Mouse (Mus musculus) midbrain, postnatal 0 days (tissue): Measurements from ENCODE around the gene Cdh16. TPM values are rescaled to one million over a fixed set of nuclear protein-coding genes. Genes with fewer than 3 reads are reported as not detected.
"Not testable (repeated sequence)": the region's sequence is repeated elsewhere in the genome, so short reads cannot be mapped to it uniquely, and the experiment has no call there.

Source experiments
- ATAC-seq: fragments of 200-750 bp; cut with Nextera tagmentation; 2 replicates; pipeline ENCODE4 v1.8.0; 2017; ENCODE audit warnings: moderate number of reproducible peaks, mild to moderate bottlenecking, moderate TSS enrichment, moderate library complexity; ENCODE audit not compliant: low FRiP score
- DNase-seq: peaks from one replicate; pipeline ENCODE4 v3.0.0-alpha.2; 2015; ENCODE audit warnings: low spot score
- H3K27ac ChIP-seq: fragments of 300-500 bp; sonication (generic); 2 replicates; pipeline ENCODE4 v1.5.1; 2014; ENCODE audit warnings: low read depth, mild to moderate bottlenecking, low read length, mixed read lengths
- H3K27me3 ChIP-seq: fragments of 300-500 bp; sonication (generic); 2 replicates; pipeline ENCODE4 v1.6.1; 2014; ENCODE audit warnings: low read length, control low read depth, mixed read lengths; ENCODE audit not compliant: insufficient read depth
- H3K36me3 ChIP-seq: fragments of 300-500 bp; sonication (generic); 2 replicates; pipeline ENCODE4 v1.6.1; 2014; ENCODE audit warnings: low read length, control low read depth, mixed read lengths; ENCODE audit not compliant: insufficient read depth
- H3K4me1 ChIP-seq: fragments of 300-500 bp; sonication (generic); 2 replicates; pipeline ENCODE4 v1.6.1; 2014; ENCODE audit warnings: mild to moderate bottlenecking, control low read depth, antibody characterized with exemption, low read length, mixed read lengths; ENCODE audit not compliant: insufficient read depth
- H3K4me2 ChIP-seq: fragments of 300-500 bp; sonication (generic); 2 replicates; pipeline ENCODE4 v1.6.1; 2014; ENCODE audit warnings: low read depth, mild to moderate bottlenecking, low read length, mixed read lengths; ENCODE audit not compliant: poor library complexity, severe bottlenecking
- H3K4me3 ChIP-seq: fragments of 300-500 bp; sonication (generic); 2 replicates; pipeline ENCODE4 v1.5.1; 2014; ENCODE audit warnings: low read depth, mild to moderate bottlenecking, low read length, moderate library complexity
- H3K9ac ChIP-seq: fragments of 300-500 bp; sonication (generic); replicated peaks from 2 replicates; pipeline ENCODE4 v1.6.1; 2014; ENCODE audit warnings: mild to moderate bottlenecking, low read length, moderate library complexity, mixed read lengths; ENCODE audit not compliant: poor library complexity, severe bottlenecking
- H3K9me3 ChIP-seq: fragments of 300-500 bp; sonication (generic); 2 replicates; pipeline ENCODE4 v1.6.1; 2016; ENCODE audit warnings: low read length, control low read depth
- CTCF ChIP-seq: IDR thresholded peaks from 2 replicates; pipeline ENCODE4 v1.5.1; 2016; ENCODE audit warnings: antibody characterized with exemption, mild to moderate bottlenecking
- WGBS: fragments of 180-500 bp; shearing (Covaris S2); extraction: QIAGEN DNeasy Blood & Tissue Kit; methylation state at CpG from one replicate; pipeline ENCODE4 v1.1.7; 2014; 5-methylcytosine and 5-hydroxymethylcytosine counted together
- polyA plus RNA-seq: library from polyadenylated mRNA; unstranded; fragments of >200 nt; fragmentation: Nextera tagmentation; extraction: Ambion mirVana; gene quantifications from 2 replicates; pipeline ENCODE4 v1.2.1, GENCODE M21; 2015
- total RNA-seq: library from RNA; depleted of rRNA; stranded (reverse); fragments of >200 nt; gene quantifications from 2 replicates; pipeline ENCODE4 v1.2.3, GENCODE M21; 2014; rRNA removed

Gene Cdh16
- total RNA-seq = not detected in 2 replicates
- not detected in 2 replicates for polyA plus RNA-seq

DNA sequence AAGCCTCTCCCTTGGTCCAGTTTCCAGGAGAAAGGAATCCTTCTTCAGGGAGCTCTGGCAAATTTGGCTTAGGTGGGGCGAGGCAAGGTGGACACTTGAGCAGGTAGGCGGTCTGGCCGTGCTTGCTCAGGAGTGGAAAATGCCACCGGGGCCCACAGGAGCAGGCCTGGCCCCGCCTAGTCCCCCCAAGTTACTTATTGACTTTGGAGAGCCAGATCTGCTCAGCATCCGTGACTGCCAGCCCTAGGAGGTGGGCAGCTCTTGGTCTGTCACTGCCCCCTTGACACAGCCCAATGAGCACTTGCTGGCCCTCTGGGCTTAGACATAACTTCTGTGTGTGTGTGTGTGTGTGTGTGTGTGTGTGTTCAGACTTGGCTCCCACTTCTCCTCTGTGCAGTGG is at the start of gene Cdh16:
TSS of gene Cdh16 (minus strand) at position 236 of the 400 bp plus-strand sequence.
- Histone ChIP-seq H3K9me3 (no peaks in the 10 kb centered on the region), H3K4me3 (no peak within 1 kb of the TSS), H3K4me1 (no peaks in the 10 kb centered on the region), H3K27ac (no peak within 1 kb of the TSS), H3K36me3 (no peaks in the 10 kb centered on the region), H3K9ac (no peak within 1 kb of the TSS), H3K27me3 (no peaks in the 10 kb centered on the region), H3K4me2 (no peak within 1 kb of the TSS)
- 78% methylated on average over 6 of the region's 6 CpGs for WGBS
- ATAC-seq = no peak
- no peak for DNase-seq
- no peak for TF ChIP-seq CTCF

DNA sequence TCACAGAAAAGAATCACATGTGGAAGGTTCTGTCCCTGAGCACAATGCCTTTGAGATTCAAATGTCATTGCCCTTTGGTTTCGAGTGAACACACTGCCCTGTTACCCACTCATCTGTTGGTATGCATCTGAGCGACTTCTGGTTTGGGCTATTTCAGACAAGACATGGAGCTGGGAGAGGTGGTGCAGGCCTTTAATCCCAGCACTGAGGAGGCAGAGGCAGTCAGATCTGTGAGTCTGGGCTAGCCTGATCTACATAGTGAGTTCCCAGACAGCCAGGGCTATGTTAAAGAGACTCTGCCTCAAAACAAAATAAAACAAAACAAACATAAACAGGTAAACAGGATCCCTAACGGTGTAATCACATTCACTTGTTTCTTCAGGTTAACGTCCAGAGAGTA is 31.4 kb upstream of the Cdh16 start:
- no peak for ATAC-seq

DNA sequence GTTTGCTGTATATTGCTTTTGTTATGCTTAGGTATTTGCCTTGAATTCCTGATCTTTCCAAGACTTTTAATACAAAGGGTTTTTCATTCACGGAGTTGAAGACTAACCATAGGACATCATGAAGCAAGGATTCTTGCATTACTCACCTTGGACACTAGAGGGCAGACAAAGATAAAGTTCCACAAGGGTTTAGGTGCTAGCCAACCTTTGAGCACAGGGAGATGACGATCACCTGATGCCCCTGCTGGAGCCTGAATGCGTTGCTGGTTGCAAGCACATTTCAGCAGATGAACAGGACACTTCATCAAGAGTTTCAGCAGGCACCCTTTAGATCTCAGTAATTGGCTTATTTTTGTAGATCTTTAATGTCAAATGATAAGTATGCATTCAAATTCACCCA is 30.8 kb upstream of the Cdh16 start:
- H3K27ac ChIP-seq = no peak overlapping the region
- no peak overlapping the region for H3K4me2 ChIP-seq
- WGBS = under 1% methylated on average over 3 of the region's 3 CpGs
- H3K4me3 ChIP-seq = no peak overlapping the region
- ATAC-seq = peak; percentile 93
- DNase-seq = peak; percentile 95
- H3K9ac ChIP-seq = no peak overlapping the region
- TF ChIP-seq CTCF = peak; percentile 99
- no peaks in the 10 kb centered on the region for H3K27me3 ChIP-seq
- no peaks in the 10 kb centered on the region for H3K36me3 ChIP-seq
- no peaks in the 10 kb centered on the region for H3K4me1 ChIP-seq
- H3K9me3 ChIP-seq = no peaks in the 10 kb centered on the region

More for the DNA sequence above, 31.4 kb upstream of the Cdh16 start:
- Histone ChIP-seq H3K9me3 (no peaks in the 10 kb centered on the region), H3K9ac (no peak overlapping the region), H3K4me3 (no peak overlapping the region), H3K36me3 (no peaks in the 10 kb centered on the region), H3K4me2 (no peak overlapping the region), H3K4me1 (no peaks in the 10 kb centered on the region), H3K27ac (no peak overlapping the region), H3K27me3 (no peaks in the 10 kb centered on the region)
- no peak for TF ChIP-seq CTCF
- 78% methylated on average over 4 of the region's 4 CpGs for WGBS
- DNase-seq = no peak

DNA sequence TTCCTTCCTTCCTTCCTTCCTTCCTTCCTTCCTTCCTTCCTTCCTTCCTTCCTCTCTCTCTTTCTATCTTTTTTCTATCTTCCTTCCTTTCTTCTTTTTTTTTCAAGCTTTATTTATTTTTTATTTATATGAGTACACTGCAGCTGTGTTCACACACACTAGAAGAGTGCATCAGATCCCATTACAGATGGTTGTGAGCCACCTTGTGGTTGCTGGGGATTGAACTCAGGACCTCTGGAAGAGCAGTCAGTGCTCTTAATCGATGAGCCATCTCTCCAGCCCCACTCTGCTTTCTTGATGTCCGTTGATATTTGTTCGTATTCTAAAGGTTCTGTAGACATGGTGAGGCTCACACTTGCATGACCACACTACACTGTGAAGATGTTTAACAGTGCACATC is 20.0 kb upstream of the Cdh16 start:
- H3K4me3 ChIP-seq, H3K9me3 ChIP-seq, H3K27me3 ChIP-seq, H3K4me2 ChIP-seq, ATAC-seq, H3K36me3 ChIP-seq, H3K9ac ChIP-seq, H3K27ac ChIP-seq, DNase-seq: not testable (repeated sequence)
- TF ChIP-seq CTCF = peak; percentile 46
- 67% methylated on average over 3 of the region's 3 CpGs for WGBS
- peaks cover 10% of the 10 kb centered on the region; the same call in 1 of the 2 replicates for H3K4me1 ChIP-seq

DNA sequence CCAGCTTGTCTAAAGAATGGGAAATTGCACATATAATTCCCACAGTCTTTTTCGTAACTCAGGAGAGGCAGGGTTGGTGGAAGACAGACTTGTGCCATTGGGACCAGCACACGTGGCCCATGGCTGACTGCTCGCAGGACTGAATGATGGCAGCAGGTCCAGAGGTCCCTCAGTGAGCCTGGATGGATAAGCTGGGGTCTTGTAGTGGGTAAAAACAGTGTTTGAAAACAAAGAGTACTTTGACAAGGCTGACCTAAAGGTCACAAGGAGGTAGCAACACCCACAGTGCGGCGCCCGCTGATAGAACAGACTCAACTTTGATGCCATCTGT is 18.1 kb upstream of the Cdh16 start:
- Histone ChIP-seq H3K27ac (peak overlapping the region; percentile 84), H3K4me1 (peaks cover 10% of the 10 kb centered on the region; the same call in 1 of the 2 replicates), H3K4me2 (peak overlapping the region; percentile 63), H3K9ac (peak overlapping the region; percentile 71), H3K27me3 (no peaks in the 10 kb centered on the region), H3K9me3 (no peaks in the 10 kb centered on the region), H3K4me3 (peak overlapping the region; percentile 67), H3K36me3 (no peaks in the 10 kb centered on the region)
- TF ChIP-seq CTCF = no peak
- no peak for DNase-seq
- peak; percentile 25 for ATAC-seq
- WGBS = 72% methylated on average over 6 of the region's 6 CpGs

DNA sequence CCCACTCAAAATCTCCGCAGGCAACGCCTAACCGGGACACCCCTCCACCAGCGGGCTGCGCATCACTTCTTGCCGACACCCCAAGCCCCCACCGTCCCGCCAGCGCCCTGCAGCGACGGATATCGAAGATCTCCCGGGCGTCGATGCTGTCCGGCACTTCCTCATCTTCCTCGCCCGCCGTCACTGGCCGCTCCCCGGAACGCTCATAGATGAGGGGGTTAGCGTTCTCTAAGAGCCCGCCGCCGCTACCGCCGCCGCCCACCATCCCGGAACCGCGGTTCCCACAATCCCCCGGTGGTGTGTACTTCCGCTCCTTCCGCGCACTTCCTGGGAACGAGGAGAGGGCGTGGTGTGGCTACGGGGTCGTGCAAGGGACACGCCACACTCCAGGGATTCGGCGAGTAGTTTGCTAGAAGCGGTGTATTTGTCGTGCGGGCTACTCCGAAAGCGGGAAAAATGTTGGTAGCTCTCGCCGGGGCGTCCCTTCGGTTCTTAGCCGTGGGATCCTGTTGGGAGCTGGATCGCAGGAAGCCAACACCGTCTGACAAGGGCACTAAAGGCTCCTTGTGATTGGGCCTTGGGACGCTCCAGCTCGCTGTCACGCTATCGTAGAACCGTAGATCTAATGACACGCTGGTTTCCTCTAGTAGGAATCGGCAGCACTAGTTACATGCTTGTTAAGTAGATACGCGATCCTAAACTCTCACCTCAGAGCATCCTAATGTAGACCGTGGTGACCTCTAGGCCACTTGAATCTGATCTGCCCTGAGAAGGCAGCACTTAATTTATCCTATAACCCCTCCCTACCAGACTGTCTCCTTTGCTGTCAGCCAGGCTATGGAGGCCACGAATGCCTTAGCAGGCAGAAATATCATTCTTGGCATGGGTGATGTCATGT is 17.5 kb upstream of the Cdh16 start, which contains the start of gene Ciao2b:
TSS of gene Ciao2b (minus strand) at position 540 of the 898 bp plus-strand sequence.
- Histone ChIP-seq H3K27me3 (no peaks in the 10 kb centered on the region), H3K4me3 (peak within 1 kb of the TSS; percentile 67), H3K4me2 (peak within 1 kb of the TSS; percentile 63), H3K36me3 (no peaks in the 10 kb centered on the region), H3K4me1 (peaks cover 10% of the 10 kb centered on the region; the same call in 1 of the 2 replicates), H3K9me3 (no peaks in the 10 kb centered on the region), H3K27ac (peak within 1 kb of the TSS; percentile 84), H3K9ac (peak within 1 kb of the TSS; percentile 71)
- WGBS = 1% methylated on average over 66 of the region's 66 CpGs
- TF ChIP-seq CTCF = no peak
- DNase-seq (peak; percentile 92), ATAC-seq (peak; percentile 96)
